Mouse (Mus musculus) cerebellum, adult 2 months (tissue): ENCODE results near the gene Dst.

Experiments
- CTCF ChIP-seq: fragments of 200-500 bp; IDR thresholded peaks from 2 replicates; pipeline ENCODE4 v1.5.1; 2011; ENCODE audit warnings: low read depth, mild to moderate bottlenecking, control low read depth, low read length, moderate library complexity, borderline replicate concordance; ENCODE audit not compliant: insufficient read depth
- POLR2A ChIP-seq: fragments of 200-500 bp; IDR thresholded peaks from 2 replicates; pipeline ENCODE4 v1.6.1; 2011; ENCODE audit warnings: low read length, control low read depth, borderline replicate concordance; ENCODE audit not compliant: insufficient read depth

- TF ChIP-seq POLR2A (no peak), CTCF (no peak)
These were observed 8.5 kb downstream of the Dst start for GRCm38 (mm10) chr1:33916554-33916953.
